Mouse (Mus musculus) liver, adult 2 months (tissue): ENCODE measurements around the gene Ank.

Experiments
- CTCF ChIP-seq: fragments of 200-500 bp; IDR thresholded peaks from 2 replicates; pipeline ENCODE4 v1.5.1; 2011; ENCODE audit warnings: low read depth, low read length, control low read depth
- POLR2A ChIP-seq: fragments of 200-500 bp; IDR thresholded peaks from 2 replicates; pipeline ENCODE4 v1.6.1; 2011; ENCODE audit warnings: low read length, control low read depth; ENCODE audit not compliant: insufficient read depth; ENCODE audit errors: extremely low read depth

- TF ChIP-seq CTCF (no peak), POLR2A (no peak)
Observed at GRCm38 (mm10) chr15:27475988-27476387, 9.5 kb downstream of the Ank start.
